Mouse (Mus musculus): Measurements from ENCODE around the gene Scn5a. TPM values are rescaled to one million over a fixed set of nuclear protein-coding genes. Genes with fewer than 3 reads are reported as not detected.

Gene Scn5a
- 1 to 10 TPM; 3.9 to 5.2 TPM for total RNA-seq (2021)
- long read RNA-seq, experiment 1, partial matches to known transcripts = 0 of 3 reads
- long read RNA-seq, experiment 1, other reads (novel, unspliced or antisense) = 3 of 3 reads
- long read RNA-seq, experiment 2, partial matches to known transcripts = 1 of 4 reads
- long read RNA-seq, experiment 2, other reads (novel, unspliced or antisense) = 3 of 4 reads

GRCm38 (mm10) chr9:119578636-119579438 is at the start of gene Scn5a:
Gene Scn5a, minus strand, starts transcription at chr9:119579016.
- DNase-seq (ENCODE audit: low spot score in 2 of 2) = no peak

GRCm38 (mm10) chr9:119627227-119627626 is 48.4 kb upstream of the Scn5a start:
- no peak for DNase-seq (ENCODE audit: low spot score in 2 of 2)

- DNase-seq (ENCODE audit: low spot score in 2 of 2) = no peak
Observed at GRCm38 (mm10) chr9:119624151-119624550, 45.3 kb upstream of the Scn5a start.

- no peak for DNase-seq (ENCODE audit: low spot score in 2 of 2)
Observed at GRCm38 (mm10) chr9:119614798-119615197, 36.0 kb upstream of the Scn5a start.

GRCm38 (mm10) chr9:119610563-119611166 is 31.8 kb upstream of the Scn5a start:
- no peak for DNase-seq (ENCODE audit: low spot score in 2 of 2)

- no peak for DNase-seq (ENCODE audit: low spot score in 2 of 2)
Observed at GRCm38 (mm10) chr9:119606906-119607305, 28.1 kb upstream of the Scn5a start.

- no peak for DNase-seq (ENCODE audit: low spot score in 2 of 2)
Observed at GRCm38 (mm10) chr9:119604607-119605006, 25.8 kb upstream of the Scn5a start.

GRCm38 (mm10) chr9:119598501-119598900 is 19.7 kb upstream of the Scn5a start:
- DNase-seq (ENCODE audit: low spot score in 2 of 2) = no peak

GRCm38 (mm10) chr9:119597332-119597731 is 18.5 kb upstream of the Scn5a start:
- DNase-seq (ENCODE audit: low spot score in 2 of 2) = no peak

- DNase-seq (ENCODE audit: low spot score in 2 of 2) = no peak
Observed at GRCm38 (mm10) chr9:119589592-119589991, 10.8 kb upstream of the Scn5a start.

GRCm38 (mm10) chr9:119588763-119589449 is 10.1 kb upstream of the Scn5a start:
- DNase-seq (ENCODE audit: low spot score in 2 of 2) = no peak

GRCm38 (mm10) chr9:119580668-119581067 is 1.9 kb upstream of the Scn5a start:
- DNase-seq (ENCODE audit: low spot score in 2 of 2) = peak; percentile 44 to 68

GRCm38 (mm10) chr9:119580187-119580586 is 1.4 kb upstream of the Scn5a start:
- no peak for DNase-seq (ENCODE audit: low spot score in 2 of 2)

GRCm38 (mm10) chr9:119578311-119578635 is 543 bp downstream of the Scn5a start:
- DNase-seq (ENCODE audit: low spot score in 2 of 2) = no peak

- no peak for DNase-seq (ENCODE audit: low spot score in 2 of 2)
Observed at GRCm38 (mm10) chr9:119576977-119577376, 1.8 kb downstream of the Scn5a start.

- DNase-seq (ENCODE audit: low spot score in 2 of 2) = no peak
Observed at GRCm38 (mm10) chr9:119575732-119576131, 3.1 kb downstream of the Scn5a start.

- no peak for DNase-seq (ENCODE audit: low spot score in 2 of 2)
Observed at GRCm38 (mm10) chr9:119574366-119574765, 4.5 kb downstream of the Scn5a start.

- DNase-seq (ENCODE audit: low spot score in 2 of 2) = no peak
Observed at GRCm38 (mm10) chr9:119573009-119573408, 5.8 kb downstream of the Scn5a start.

GRCm38 (mm10) chr9:119571411-119571888 is 7.4 kb downstream of the Scn5a start:
- DNase-seq (ENCODE audit: low spot score in 2 of 2) = no peak

GRCm38 (mm10) chr9:119570652-119571051 is 8.2 kb downstream of the Scn5a start:
- DNase-seq (ENCODE audit: low spot score in 2 of 2) = no peak

- DNase-seq (ENCODE audit: low spot score in 2 of 2) = no peak
Observed at GRCm38 (mm10) chr9:119568732-119569131, 10.1 kb downstream of the Scn5a start.

- no peak for DNase-seq (ENCODE audit: low spot score in 2 of 2)
Observed at GRCm38 (mm10) chr9:119567800-119568199, 11.0 kb downstream of the Scn5a start.

All from gastrocnemius, postnatal 4 days (tissue).